Mouse (Mus musculus): ENCODE measurements around the gene Gm40193. TPM values are rescaled to one million over a fixed set of nuclear protein-coding genes. Genes with fewer than 3 reads are reported as not detected.

Gene Gm40193
- polyA plus RNA-seq, 1 experiment, result not detected

GRCm38 (mm10) chr11:70489138-70489537 lies 43.6 kb downstream of the Gm40193 start:
- TF ChIP-seq POLR2A (IDR thresholded peaks at IDR 0.05; ENCODE audit: low read depth, low read length) (no peak), CTCF (IDR thresholded peaks at IDR 0.05; ENCODE audit: extremely low read depth, insufficient read length, insufficient replicate concordance, low read depth, low read length) (no peak)
- Histone ChIP-seq H3K27me3 (ENCODE audit: control insufficient read depth, insufficient read depth, low read length) (no peaks in the 10 kb centered on the region), H3K27ac (ENCODE audit: insufficient read depth, low read depth, low read length) (peak overlapping the region; percentile 74), H3K4me1 (ENCODE audit: control insufficient read depth, insufficient read depth, insufficient read length, low read length) (peaks cover 5% of the 10 kb centered on the region; the same call in 1 of the 2 replicates), H3K4me3 (ENCODE audit: low read depth, low read length) (no peak overlapping the region), H3K36me3 (ENCODE audit: control insufficient read depth, insufficient read depth, low read length) (no peaks in the 10 kb centered on the region)
- 83% methylated on average over 3 of the region's 3 CpGs for WGBS

- Histone ChIP-seq H3K27ac (ENCODE audit: insufficient read depth, low read depth, low read length) (no peak overlapping the region), H3K27me3 (ENCODE audit: control insufficient read depth, insufficient read depth, low read length) (no peaks in the 10 kb centered on the region), H3K4me3 (ENCODE audit: low read depth, low read length) (no peak overlapping the region), H3K36me3 (ENCODE audit: control insufficient read depth, insufficient read depth, low read length) (no peaks in the 10 kb centered on the region), H3K4me1 (ENCODE audit: control insufficient read depth, insufficient read depth, insufficient read length, low read length) (no peaks in the 10 kb centered on the region; the same call in 1 of the 2 replicates)
- WGBS, result 57% methylated on average over 4 of the region's 4 CpGs
- TF ChIP-seq POLR2A (IDR thresholded peaks at IDR 0.05; ENCODE audit: low read depth, low read length) (no peak), CTCF (IDR thresholded peaks at IDR 0.05; ENCODE audit: extremely low read depth, insufficient read length, insufficient replicate concordance, low read depth, low read length) (no peak)
Observed at GRCm38 (mm10) chr11:70487816-70488215, 44.9 kb downstream of the Gm40193 start.

GRCm38 (mm10) chr11:70485498-70485897 lies 47.2 kb downstream of the Gm40193 start:
- TF ChIP-seq CTCF (IDR thresholded peaks at IDR 0.05; ENCODE audit: extremely low read depth, insufficient read length, insufficient replicate concordance, low read depth, low read length) (no peak), POLR2A (IDR thresholded peaks at IDR 0.05; ENCODE audit: low read depth, low read length) (no peak)
- no peak overlapping the region for H3K27ac ChIP-seq (ENCODE audit: insufficient read depth, low read depth, low read length)
- H3K4me3 ChIP-seq (ENCODE audit: low read depth, low read length), result no peak overlapping the region
- no peaks in the 10 kb centered on the region for H3K36me3 ChIP-seq (ENCODE audit: control insufficient read depth, insufficient read depth, low read length)
- H3K4me1 ChIP-seq (ENCODE audit: control insufficient read depth, insufficient read depth, insufficient read length, low read length), result peaks cover 2% of the 10 kb centered on the region; the same call in 1 of the 2 replicates
- H3K27me3 ChIP-seq (ENCODE audit: control insufficient read depth, insufficient read depth, low read length), result no peaks in the 10 kb centered on the region
- WGBS, result 45% methylated on average over 2 of the region's 2 CpGs

Other genes with a start within 250 kb of the Gm40193 start
- gene Alox12e, start 210.3 kb downstream of the Gm40193 start, polyA plus RNA-seq (2012; rRNA removed), result 0.24 and 0.51 TPM in 2 replicates
- 3.2 and 8.7 TPM in 2 replicates for gene Alox15, start 180.9 kb downstream of the Gm40193 start, polyA plus RNA-seq (2012; rRNA removed)
- gene Pelp1, start 122.9 kb downstream of the Gm40193 start, polyA plus RNA-seq (2012; rRNA removed), result 7.5 and 12.2 TPM in 2 replicates
- 15.3 and 23.2 TPM in 2 replicates for gene Arrb2, start 100.3 kb downstream of the Gm40193 start, polyA plus RNA-seq (2012; rRNA removed)
- 16.4 and 24.1 TPM in 2 replicates for gene Med11, start 81.0 kb downstream of the Gm40193 start, polyA plus RNA-seq (2012; rRNA removed)
- gene Zmynd15, start 73.5 kb downstream of the Gm40193 start, polyA plus RNA-seq (2012; rRNA removed), result 2.5 and 7.1 TPM in 2 replicates
- 28.1 and 48.0 TPM in 2 replicates for gene Cxcl16, start 73.0 kb downstream of the Gm40193 start, polyA plus RNA-seq (2012; rRNA removed)
- gene Tm4sf5, start 27.7 kb downstream of the Gm40193 start, polyA plus RNA-seq (2012; rRNA removed), result 331 and 587 TPM in 2 replicates
- gene Vmo1, start 18.3 kb downstream of the Gm40193 start, polyA plus RNA-seq (2012; rRNA removed), result not detected in 2 replicates
- 4.3 and 8.4 TPM in 2 replicates for gene Gltpd2, start 13.7 kb downstream of the Gm40193 start, polyA plus RNA-seq (2012; rRNA removed)
- 146 and 264 TPM in 2 replicates for gene Psmb6, start 7.6 kb downstream of the Gm40193 start, polyA plus RNA-seq (2012; rRNA removed)
- gene Pld2, start 7.1 kb upstream of the Gm40193 start, polyA plus RNA-seq (2012; rRNA removed), result 11.0 and 24.9 TPM in 2 replicates
- gene Mink1, start 29.9 kb upstream of the Gm40193 start, polyA plus RNA-seq (2012; rRNA removed), result 43.6 and 82.0 TPM in 2 replicates
- gene 4930544D05Rik, start 82.9 kb upstream of the Gm40193 start, polyA plus RNA-seq (2012; rRNA removed), result not detected in 2 replicates
- 0.06 TPM in 1 of 2 replicates, not detected in the other for gene Chrne, start 86.3 kb upstream of the Gm40193 start, polyA plus RNA-seq (2012; rRNA removed)
- gene Gp1ba, start 106.2 kb upstream of the Gm40193 start, polyA plus RNA-seq (2012; rRNA removed), result 0.04 and 0.22 TPM in 2 replicates
- 43.0 and 114 TPM in 2 replicates for gene Rnf167, start 114.3 kb upstream of the Gm40193 start, polyA plus RNA-seq (2012; rRNA removed)
- 109 and 147 TPM in 2 replicates for gene Slc25a11, start 114.5 kb upstream of the Gm40193 start, polyA plus RNA-seq (2012; rRNA removed)
- 2,319 and 5,668 TPM in 2 replicates for gene Pfn1, start 121.7 kb upstream of the Gm40193 start, polyA plus RNA-seq (2012; rRNA removed)
- 3.3 and 12.7 TPM in 2 replicates for gene Eno3, start 124.3 kb upstream of the Gm40193 start, polyA plus RNA-seq (2012; rRNA removed)
- 21.0 and 36.6 TPM in 2 replicates for gene Spag7, start 136.5 kb upstream of the Gm40193 start, polyA plus RNA-seq (2012; rRNA removed)
- gene Camta2, start 155.2 kb upstream of the Gm40193 start, polyA plus RNA-seq (2012; rRNA removed), result 27.7 and 66.7 TPM in 2 replicates
- gene Inca1, start 167.2 kb upstream of the Gm40193 start, polyA plus RNA-seq (2012; rRNA removed), result 0.38 and 0.79 TPM in 2 replicates
- 33.9 and 87.1 TPM in 2 replicates for gene Kif1c, start 167.6 kb upstream of the Gm40193 start, polyA plus RNA-seq (2012; rRNA removed)
- gene Zfp3, start 231.3 kb upstream of the Gm40193 start, polyA plus RNA-seq (2012; rRNA removed), result 0.61 and 0.72 TPM in 2 replicates

Measured in small intestine, adult 2 months (tissue).